Mouse (Mus musculus) liver, embryonic 12.5 days (tissue): ENCODE data around the gene Reg3d. TPM values are rescaled to one million over a fixed set of nuclear protein-coding genes. Genes with fewer than 3 reads are reported as not detected.
"Not testable (repeated sequence)": the region's sequence is repeated elsewhere in the genome, so short reads cannot be mapped to it uniquely, and the experiment has no call there.

Source experiments
- ATAC-seq: fragments of 200-750 bp; cut with Nextera tagmentation; 2 replicates; pipeline ENCODE4 v1.8.0; 2017; ENCODE audit warnings: moderate number of reproducible peaks, mild to moderate bottlenecking, moderate library complexity
- H3K27ac ChIP-seq: fragments of 300-500 bp; sonication (generic); 2 replicates; pipeline ENCODE4 v1.5.1; 2016; ENCODE audit warnings: mild to moderate bottlenecking
- H3K27me3 ChIP-seq: fragments of 300-500 bp; sonication (generic); replicated peaks from 2 replicates; pipeline ENCODE4 v1.6.1; 2016; ENCODE audit warnings: mild to moderate bottlenecking, moderate library complexity
- H3K36me3 ChIP-seq: fragments of 300-500 bp; sonication (generic); 2 replicates; pipeline ENCODE4 v1.6.1; 2016; ENCODE audit warnings: mild to moderate bottlenecking, moderate library complexity
- H3K4me1 ChIP-seq: fragments of 300-500 bp; sonication (generic); 2 replicates; pipeline ENCODE4 v1.6.1; 2016
- H3K4me2 ChIP-seq: fragments of 300-500 bp; sonication (generic); 2 replicates; pipeline ENCODE4 v1.6.1; 2016; ENCODE audit warnings: mild to moderate bottlenecking, moderate library complexity
- H3K4me3 ChIP-seq: fragments of 300-500 bp; sonication (generic); 2 replicates; pipeline ENCODE4 v1.5.1; 2016; ENCODE audit warnings: mild to moderate bottlenecking, moderate library complexity
- H3K9ac ChIP-seq: fragments of 300-500 bp; sonication (generic); 2 replicates; pipeline ENCODE4 v1.6.1; 2016; ENCODE audit warnings: mild to moderate bottlenecking, moderate library complexity
- H3K9me3 ChIP-seq: fragments of 300-500 bp; sonication (generic); replicated peaks from 2 replicates; pipeline ENCODE4 v1.6.1; 2016; ENCODE audit warnings: mild to moderate bottlenecking, moderate library complexity
- WGBS: fragments of 180-500 bp; shearing (Covaris S2); methylation state at CpG from one replicate; pipeline ENCODE4 v1.1.7; 2016; ENCODE audit not compliant: insufficient replicate concordance; 5-methylcytosine and 5-hydroxymethylcytosine counted together
- polyA plus RNA-seq: library from polyadenylated mRNA; unstranded; fragments of >200 nt; fragmentation: Nextera tagmentation; extraction: Ambion mirVana; gene quantifications from 2 replicates; pipeline ENCODE4 v1.2.1, GENCODE M21; 2016

The Reg3d gene
- not detected in 2 replicates for polyA plus RNA-seq

DNA sequence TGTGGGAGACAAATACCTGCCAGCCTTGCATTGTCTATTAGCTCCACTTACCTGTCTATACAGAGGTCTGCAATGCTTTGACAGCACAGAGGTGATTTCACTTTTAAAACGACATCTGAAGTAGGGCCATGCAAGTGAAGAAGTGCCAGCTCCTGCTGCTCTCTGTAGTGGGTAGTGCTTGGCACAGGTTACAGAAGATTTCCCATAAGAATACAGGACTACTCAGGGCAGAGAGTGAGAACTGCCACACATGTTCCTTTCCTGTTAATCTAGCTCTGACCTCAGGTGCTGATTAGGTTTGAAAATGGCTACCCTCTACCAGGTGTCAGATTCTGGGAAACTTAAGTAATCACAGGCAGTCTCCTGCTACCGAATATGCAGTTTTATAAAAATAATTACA is at the start of gene Reg3d:
TSS of gene Reg3d (minus strand) at position 101 of the 400 bp plus-strand sequence.
- Histone ChIP-seq H3K9me3 (no peaks in the 10 kb centered on the region), H3K4me2 (no peak within 1 kb of the TSS), H3K9ac (no peak within 1 kb of the TSS), H3K4me1 (no peaks in the 10 kb centered on the region), H3K27me3 (no peaks in the 10 kb centered on the region), H3K4me3 (no peak within 1 kb of the TSS), H3K27ac (no peak within 1 kb of the TSS), H3K36me3 (no peaks in the 10 kb centered on the region)
- no peak for ATAC-seq
- WGBS, result 53% methylated on average over 2 of the region's 2 CpGs

DNA sequence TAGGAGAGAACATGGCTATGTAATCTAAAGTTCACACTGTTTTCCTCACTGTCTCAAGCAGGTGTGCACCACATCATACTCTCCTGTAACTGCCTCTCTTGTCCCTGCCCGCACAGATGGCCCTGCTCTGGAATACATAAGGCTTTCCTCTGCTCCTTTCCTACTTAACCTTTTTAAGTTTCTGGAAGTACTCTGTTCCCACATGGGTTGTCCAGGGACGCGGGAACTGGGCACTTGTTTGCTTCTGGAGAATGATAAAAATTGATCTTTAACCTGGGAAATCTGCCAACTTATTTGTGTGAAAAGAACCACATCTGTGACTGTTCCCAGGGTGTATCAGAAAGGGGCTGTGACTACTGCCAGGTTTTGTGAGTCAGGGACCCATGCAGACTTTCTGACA is 46.8 kb upstream of the Reg3d start:
- Histone ChIP-seq H3K9ac (no peak overlapping the region), H3K27ac (no peak overlapping the region), H3K4me1 (no peaks in the 10 kb centered on the region), H3K4me3 (no peak overlapping the region), H3K9me3 (no peaks in the 10 kb centered on the region), H3K4me2 (no peak overlapping the region), H3K36me3 (no peaks in the 10 kb centered on the region), H3K27me3 (no peaks in the 10 kb centered on the region)
- 72% methylated on average over 3 of the region's 3 CpGs for WGBS
- ATAC-seq, result no peak

DNA sequence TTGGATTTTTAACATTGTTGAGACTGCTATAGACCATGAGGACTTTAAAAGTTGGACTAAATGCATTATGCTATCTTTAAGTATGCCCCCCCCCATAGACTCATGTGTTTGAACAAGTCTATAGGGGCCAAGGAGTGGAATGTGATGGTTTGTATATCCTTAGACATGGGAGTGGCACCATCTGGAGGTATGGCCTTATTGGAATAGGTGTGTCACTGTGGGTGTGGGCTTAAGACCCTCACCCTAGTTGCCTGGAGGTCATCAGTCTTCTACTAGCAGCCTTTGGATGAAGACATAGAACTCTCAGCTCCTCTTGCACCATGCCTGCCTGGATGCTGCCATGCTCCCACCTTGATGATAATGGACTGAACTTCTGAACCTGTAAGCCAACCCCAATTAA is 43.7 kb upstream of the Reg3d start, which contains the start of gene Reg1:
TSS of gene Reg1 (plus strand) at position 301 of the 400 bp plus-strand sequence.
- not testable (repeated sequence) for H3K9ac ChIP-seq, H3K27ac ChIP-seq, H3K9me3 ChIP-seq, ATAC-seq, H3K36me3 ChIP-seq, H3K4me2 ChIP-seq, H3K27me3 ChIP-seq, H3K4me1 ChIP-seq, H3K4me3 ChIP-seq

DNA sequence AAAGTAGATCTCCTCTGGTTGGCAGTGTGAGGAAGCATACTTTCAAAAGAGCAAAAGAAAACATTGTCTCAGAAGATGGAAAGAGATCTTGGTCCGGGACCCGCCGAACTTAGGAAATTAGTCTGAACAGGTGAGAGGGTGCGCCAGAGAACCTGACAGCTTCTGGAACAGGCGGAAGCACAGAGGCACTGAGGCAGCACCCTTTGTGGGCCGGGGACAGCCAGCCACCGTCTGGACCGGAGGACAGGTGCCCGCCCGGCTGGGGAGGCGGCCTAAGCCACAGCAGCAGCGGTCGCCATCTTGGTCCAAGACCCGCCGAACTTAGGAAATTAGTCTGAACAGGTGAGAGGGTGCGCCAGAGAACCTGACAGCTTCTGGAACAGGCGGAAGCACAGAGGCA is 16.7 kb upstream of the Reg3d start, which contains the start of gene Reg2:
TSS of gene Reg2 (plus strand) at position 301 of the 400 bp plus-strand sequence.
- not testable (repeated sequence) for H3K4me2 ChIP-seq, H3K27ac ChIP-seq, ATAC-seq, H3K27me3 ChIP-seq, H3K4me3 ChIP-seq, H3K9ac ChIP-seq, H3K36me3 ChIP-seq, H3K4me1 ChIP-seq, H3K9me3 ChIP-seq
- WGBS, result 82% methylated on average over 4 of the region's 17 CpGs

DNA sequence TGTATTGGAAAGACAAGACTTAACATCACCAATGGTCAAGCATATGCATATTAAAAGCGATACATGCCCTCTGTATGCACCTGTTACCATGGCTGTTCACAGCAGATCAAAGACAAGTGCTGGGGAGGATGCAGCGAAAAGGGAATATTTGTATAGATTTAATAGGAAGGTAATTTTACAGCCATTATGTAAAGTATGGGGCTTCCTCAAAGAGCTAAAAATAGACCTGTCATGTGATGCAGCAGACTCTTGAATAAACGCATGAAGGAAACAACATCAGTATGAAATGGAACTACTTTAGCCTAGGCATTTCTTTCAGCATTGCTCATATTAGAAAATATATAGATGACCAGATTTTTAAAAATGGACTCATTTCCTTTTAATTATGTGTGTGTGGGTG is 6.9 kb upstream of the Reg3d start:
- H3K4me3 ChIP-seq, result no peak overlapping the region
- ATAC-seq, result no peak

DNA sequence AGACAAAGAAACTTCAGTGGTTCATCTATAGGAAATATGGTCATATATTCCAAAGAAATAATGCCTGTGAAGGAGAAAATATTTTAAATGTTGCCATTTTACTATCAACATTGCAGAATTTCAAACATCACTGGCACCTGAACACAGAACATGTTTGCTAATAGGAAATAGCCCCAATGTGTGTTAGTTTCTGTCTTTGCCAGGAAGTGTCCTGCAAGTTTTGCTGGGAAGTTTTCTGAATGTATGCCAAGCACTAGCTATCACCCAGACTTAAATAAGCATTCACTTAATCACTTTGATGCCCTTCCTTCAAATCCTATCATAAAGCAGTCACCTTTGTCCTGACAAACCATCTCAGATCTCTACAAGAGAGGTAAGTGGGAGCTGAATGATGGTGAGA is 1.7 kb upstream of the Reg3d start, which contains the start of gene Reg3a:
TSS of gene Reg3a (plus strand) at position 301 of the 400 bp plus-strand sequence.
- no peak for ATAC-seq
- Histone ChIP-seq H3K27me3 (no peaks in the 10 kb centered on the region), H3K9me3 (no peaks in the 10 kb centered on the region), H3K4me2 (no peak within 1 kb of the TSS), H3K9ac (no peak within 1 kb of the TSS), H3K27ac (no peak within 1 kb of the TSS), H3K36me3 (no peaks in the 10 kb centered on the region), H3K4me1 (no peaks in the 10 kb centered on the region), H3K4me3 (no peak within 1 kb of the TSS)

More for the DNA sequence above, 6.9 kb upstream of the Reg3d start:
- Histone ChIP-seq H3K9me3 (no peaks in the 10 kb centered on the region), H3K36me3 (no peaks in the 10 kb centered on the region), H3K27ac (no peak overlapping the region), H3K4me1 (no peaks in the 10 kb centered on the region), H3K9ac (no peak overlapping the region), H3K27me3 (no peaks in the 10 kb centered on the region), H3K4me2 (no peak overlapping the region)
- WGBS, result 70% methylated on average over 3 of the region's 3 CpGs

DNA sequence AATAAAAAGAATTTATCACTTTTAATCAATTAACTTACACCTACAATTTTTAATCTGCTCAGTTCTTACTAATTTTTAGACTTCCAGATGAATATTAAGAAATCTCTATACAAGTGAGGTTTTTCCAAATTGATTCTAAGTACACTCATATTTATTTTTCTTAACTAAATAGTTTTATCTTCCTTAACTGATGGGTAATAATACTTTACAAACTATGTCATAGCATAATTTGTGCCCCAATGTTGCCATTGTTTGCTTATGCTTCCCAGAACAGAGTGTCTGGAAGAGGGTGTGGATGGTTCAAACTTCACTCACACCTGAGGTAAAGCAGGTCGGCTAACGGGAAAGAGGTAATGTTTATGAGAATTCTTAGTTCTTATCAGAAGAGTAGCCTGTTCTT is 8.3 kb downstream of the Reg3d start, which contains the start of gene Reg3b:
TSS of gene Reg3b (plus strand) at position 301 of the 400 bp plus-strand sequence.
- H3K4me3 ChIP-seq, result no peak within 1 kb of the TSS
- H3K27me3 ChIP-seq, result no peaks in the 10 kb centered on the region
- 66% methylated on average over 2 of the region's 2 CpGs for WGBS
- no peaks in the 10 kb centered on the region for H3K9me3 ChIP-seq
- H3K36me3 ChIP-seq, result no peaks in the 10 kb centered on the region
- no peak for ATAC-seq
- no peak within 1 kb of the TSS for H3K27ac ChIP-seq
- no peak within 1 kb of the TSS for H3K9ac ChIP-seq
- no peak within 1 kb of the TSS for H3K4me2 ChIP-seq
- no peaks in the 10 kb centered on the region for H3K4me1 ChIP-seq

DNA sequence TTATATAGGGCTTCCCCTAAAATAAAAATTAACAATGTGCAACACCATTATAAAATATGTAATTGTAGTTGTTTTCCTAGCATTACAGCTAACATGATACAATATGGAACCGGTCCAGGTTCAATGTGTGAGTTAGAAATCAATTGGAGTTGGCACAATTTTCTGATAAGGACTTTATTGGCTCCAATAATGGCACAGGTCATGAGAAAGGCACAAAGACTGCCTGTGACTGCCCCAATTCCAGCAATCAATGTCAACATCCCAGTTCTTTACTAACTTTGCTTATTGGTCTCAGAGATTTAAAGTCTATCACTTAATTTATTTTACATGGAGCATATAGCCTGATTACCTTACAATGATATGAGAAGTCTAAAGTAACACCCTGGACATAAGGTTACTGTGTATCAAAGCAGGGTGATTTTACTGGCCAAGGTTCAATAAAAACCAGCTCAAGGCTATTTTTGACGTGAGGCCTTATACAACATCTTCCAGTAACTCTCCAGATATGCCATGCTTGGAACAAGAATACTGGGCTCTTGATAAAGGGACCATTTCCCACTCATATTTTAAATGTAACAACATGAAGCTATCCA is 16.6 kb downstream of the Reg3d start:
- ATAC-seq, result no peak
- Histone ChIP-seq H3K4me1 (no peaks in the 10 kb centered on the region), H3K27me3 (no peaks in the 10 kb centered on the region), H3K4me3 (no peak overlapping the region), H3K9ac (no peak overlapping the region), H3K9me3 (no peaks in the 10 kb centered on the region), H3K36me3 (no peaks in the 10 kb centered on the region), H3K4me2 (no peak overlapping the region), H3K27ac (no peak overlapping the region)
- 36% methylated on average over 2 of the region's 2 CpGs for WGBS

DNA sequence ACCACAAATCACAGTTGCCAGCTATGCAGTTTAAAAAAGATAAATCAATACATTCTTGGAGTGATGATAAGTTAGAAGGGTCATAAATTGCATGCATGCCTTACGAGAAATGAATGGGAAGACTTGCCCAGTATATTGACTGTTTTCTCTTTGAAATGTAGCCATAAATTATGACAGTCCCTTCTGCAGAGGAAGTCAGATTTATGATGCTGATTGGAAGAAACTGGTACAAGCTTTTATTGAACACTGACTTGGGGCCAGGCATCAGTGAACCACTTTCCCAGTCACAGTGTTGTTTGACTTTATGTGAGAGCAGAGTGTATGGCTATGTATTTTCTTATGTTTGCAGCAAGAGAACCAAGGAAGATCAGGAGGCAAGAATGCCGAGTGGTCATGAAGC is 37.0 kb downstream of the Reg3d start:
- no peaks in the 10 kb centered on the region for H3K27me3 ChIP-seq
- H3K36me3 ChIP-seq, result no peaks in the 10 kb centered on the region
- no peak overlapping the region for H3K27ac ChIP-seq
- H3K9me3 ChIP-seq, result no peaks in the 10 kb centered on the region
- 51% methylated on average over 2 of the region's 2 CpGs for WGBS
- H3K9ac ChIP-seq, result no peak overlapping the region
- no peak overlapping the region for H3K4me2 ChIP-seq
- no peak for ATAC-seq
- H3K4me3 ChIP-seq, result no peak overlapping the region
- H3K4me1 ChIP-seq, result no peaks in the 10 kb centered on the region

DNA sequence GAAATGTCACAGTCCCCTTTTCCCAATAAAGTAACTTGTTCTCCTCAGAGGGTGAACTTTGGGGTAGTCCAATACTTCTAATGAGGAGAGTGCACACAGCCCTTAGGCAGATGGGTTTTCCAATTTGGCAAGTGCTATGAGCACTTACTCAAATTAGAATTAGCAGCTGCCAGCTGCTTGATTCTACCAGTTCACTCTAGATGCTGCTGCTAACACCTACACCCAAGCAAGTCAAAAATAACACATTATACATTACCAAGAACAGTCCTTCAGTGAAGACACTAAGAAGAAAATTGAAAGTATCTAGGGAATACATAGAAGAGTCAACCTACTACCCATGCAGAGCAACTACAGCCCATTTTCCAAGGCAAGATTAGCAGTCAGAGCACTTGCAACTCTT is 38.4 kb downstream of the Reg3d start:
- Histone ChIP-seq H3K27me3 (no peaks in the 10 kb centered on the region), H3K9me3 (no peaks in the 10 kb centered on the region), H3K27ac (no peak overlapping the region), H3K36me3 (no peaks in the 10 kb centered on the region), H3K4me2 (no peak overlapping the region), H3K4me3 (no peak overlapping the region), H3K4me1 (no peaks in the 10 kb centered on the region), H3K9ac (no peak overlapping the region)
- ATAC-seq, result no peak

DNA sequence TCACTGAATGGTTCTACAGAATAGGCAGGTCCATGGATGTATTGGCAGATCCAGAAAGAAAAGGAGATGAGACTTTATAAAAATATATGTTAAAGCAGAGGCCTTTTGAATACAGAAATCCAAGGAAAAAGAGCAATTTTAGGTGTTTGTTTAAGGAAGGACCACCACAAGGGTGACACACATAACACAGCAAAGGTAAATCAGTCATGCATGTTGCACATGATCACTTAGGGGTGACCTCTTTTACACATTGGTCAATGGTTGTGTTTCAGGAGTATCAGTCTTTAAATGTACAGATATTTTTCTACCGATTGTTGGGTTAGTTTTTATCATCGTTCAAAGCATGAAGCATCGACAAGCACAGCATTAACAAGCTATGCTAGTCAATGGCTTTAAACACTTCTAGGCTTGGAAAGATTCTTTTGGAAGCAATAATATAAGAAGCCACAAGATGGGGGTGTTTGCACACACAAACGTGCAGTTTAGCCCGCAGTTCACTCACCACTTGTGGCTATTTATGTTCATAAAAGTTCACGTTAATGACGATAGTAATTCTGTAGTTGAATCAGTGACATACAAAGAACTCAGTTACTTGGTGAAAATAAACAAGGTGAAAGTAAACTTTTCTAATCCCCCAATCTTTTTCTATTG is 46.6 kb downstream of the Reg3d start:
- Histone ChIP-seq H3K4me2 (no peak overlapping the region), H3K27me3 (no peaks in the 10 kb centered on the region), H3K4me3 (no peak overlapping the region), H3K9ac (no peak overlapping the region), H3K9me3 (no peaks in the 10 kb centered on the region), H3K4me1 (no peaks in the 10 kb centered on the region), H3K36me3 (no peaks in the 10 kb centered on the region), H3K27ac (no peak overlapping the region)
- ATAC-seq, result no peak
- WGBS, result 34% methylated on average over 7 of the region's 7 CpGs

DNA sequence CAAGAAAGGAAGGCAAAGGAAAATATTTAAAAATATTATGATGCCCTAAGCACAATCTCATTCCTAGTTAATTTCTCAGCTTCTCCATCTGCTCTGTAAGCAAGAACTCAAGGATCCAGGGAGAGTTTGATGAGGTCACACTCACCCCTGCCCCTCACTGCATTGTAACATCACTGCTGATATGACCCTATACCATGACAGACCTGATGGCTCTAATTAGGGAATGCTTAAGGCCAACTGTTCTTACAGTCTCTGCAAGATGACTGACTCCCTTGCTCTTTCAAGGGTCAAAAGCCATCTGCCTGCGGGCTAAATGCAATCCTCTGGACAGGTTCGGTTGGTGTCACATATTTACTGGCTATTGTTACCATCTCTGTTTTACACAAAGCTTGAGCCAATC is 49.5 kb downstream of the Reg3d start:
- ATAC-seq, result no peak
- 66% methylated on average over 2 of the region's 2 CpGs for WGBS

DNA sequence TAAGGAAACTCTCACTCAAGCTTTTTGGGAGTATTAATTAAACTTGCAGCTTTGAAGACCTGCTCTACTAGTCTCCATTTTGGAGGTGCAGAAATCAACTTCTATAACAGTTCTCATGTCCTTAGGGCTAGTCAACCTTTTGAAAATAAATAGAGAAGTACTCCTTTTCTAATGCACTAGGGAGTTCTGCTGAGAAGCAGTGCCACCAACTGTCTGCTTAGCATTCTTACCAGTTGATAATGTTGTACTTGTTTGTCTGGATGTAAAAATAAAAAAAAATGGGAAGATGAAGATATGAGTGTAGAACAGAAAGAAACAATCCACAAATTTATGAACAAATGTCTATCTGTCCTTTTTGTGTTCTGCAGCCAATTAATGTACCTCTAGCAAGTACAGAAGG is 50.9 kb downstream of the Reg3d start:
- Histone ChIP-seq H3K4me1 (no peaks in the 10 kb centered on the region), H3K27me3 (no peaks in the 10 kb centered on the region), H3K4me2 (no peak overlapping the region), H3K4me3 (no peak overlapping the region), H3K36me3 (no peaks in the 10 kb centered on the region), H3K9me3 (no peaks in the 10 kb centered on the region), H3K27ac (no peak overlapping the region), H3K9ac (no peak overlapping the region)
- ATAC-seq, result no peak

More for the DNA sequence above, 49.5 kb downstream of the Reg3d start:
- Histone ChIP-seq H3K27ac (no peak overlapping the region), H3K4me2 (no peak overlapping the region), H3K4me3 (no peak overlapping the region), H3K27me3 (no peaks in the 10 kb centered on the region), H3K9me3 (no peaks in the 10 kb centered on the region), H3K9ac (no peak overlapping the region), H3K4me1 (no peaks in the 10 kb centered on the region), H3K36me3 (no peaks in the 10 kb centered on the region)
